Mouse (Mus musculus) MEL-GATA-1-ER (cell line): ENCODE results near the gene Chmp1a.

Source experiments
- DNase-seq: peaks from one replicate; pipeline ENCODE4 v3.0.0-alpha.2; 2012; ENCODE audit warnings: low read depth; ENCODE audit errors: extremely low read depth

The Chmp1a gene

GRCm38 (mm10) chr8:123156070-123156773 is 56.3 kb downstream of the Chmp1a start:
- DNase-seq = no peak

DNA sequence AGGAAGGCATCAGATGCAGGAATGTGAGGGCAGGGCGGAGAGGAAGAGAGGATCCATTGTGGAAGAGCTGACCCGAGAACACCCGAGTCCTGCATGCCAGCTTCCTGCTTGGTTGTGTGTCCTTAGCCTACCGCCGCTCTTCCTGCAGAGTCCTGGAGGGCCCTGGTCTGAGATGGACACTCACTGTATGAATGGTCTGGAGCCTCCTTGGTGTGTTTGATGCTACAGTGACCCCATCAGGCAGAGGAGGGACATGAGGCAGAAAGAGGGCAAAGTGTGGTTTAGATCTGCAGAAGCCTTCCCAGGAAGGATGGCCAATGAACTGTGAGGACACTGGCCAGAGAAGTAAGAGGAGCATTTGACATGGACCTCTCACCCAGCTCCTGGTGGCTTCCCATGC is 57.4 kb downstream of the Chmp1a start:
- DNase-seq = no peak
